Mouse (Mus musculus) left cerebral cortex, postnatal 10 days (tissue): ENCODE measurements around the gene Rbmxl2. TPM values are rescaled to one million over a fixed set of nuclear protein-coding genes. Genes with fewer than 3 reads are reported as not detected.
A peak's percentile ranks its signal among the peaks of the same experiment; 100 is the strongest.

Experiments
- DNase-seq, 2 experiments: peaks; one replicate each; pipeline ENCODE4 v3.0.0; 2021 to 2022; ENCODE audit warnings: low spot score in 2 of 2, mixed read lengths in 1 of 2; ENCODE audit errors: extremely low spot score in 1 of 2
- intact Hi-C: fragments of 180-260 bp; cut with DNase I; formaldehyde crosslinking; loops from one replicate; pipeline ENCODE4 v1.15.1; 2025
- total RNA-seq, 2 experiments: library from RNA; stranded (reverse); gene quantifications; 2 replicates each; pipeline ENCODE4 v1.2.3; 2021

Gene Rbmxl2
- total RNA-seq, result not detected

GRCm38 (mm10) chr7:107209204-107209860, at the start of gene Rbmxl2:
TSS of gene Rbmxl2 (plus strand) at chr7:107209445.
- peak in 1 of 2 experiments; percentile 24 for DNase-seq
- intact Hi-C loops, result no loop called here

- no peak for DNase-seq
- intact Hi-C loops, result no loop called here
These were observed 42.6 kb upstream of the Rbmxl2 start, which contains the start of gene Nlrp14 for GRCm38 (mm10) chr7:107166690-107167089. TSS of gene Nlrp14 (plus strand) at chr7:107166990.

GRCm38 (mm10) chr7:107180406-107180805, 28.8 kb upstream of the Rbmxl2 start:
- DNase-seq, result no peak
- intact Hi-C loops, result no loop called here

- no peak for DNase-seq
- intact Hi-C loops, result no loop called here
These were observed 7.4 kb upstream of the Rbmxl2 start for GRCm38 (mm10) chr7:107201817-107202216.

GRCm38 (mm10) chr7:107207843-107208242, 1.4 kb upstream of the Rbmxl2 start:
- DNase-seq, result no peak
- intact Hi-C loops, result no loop called here

- intact Hi-C loops, result loop anchor here (10.0 kb wide), 1 partner anchor 535 kb away; no protein-coding TSS in a partner anchor
- DNase-seq, result peak in 1 of 2 experiments; percentile 27
These were observed 906 bp downstream of the Rbmxl2 start for GRCm38 (mm10) chr7:107210126-107210576.

- no peak for DNase-seq
- intact Hi-C loops, result loop anchor here (10.0 kb wide), 1 partner anchor 529 kb away; no protein-coding TSS in a partner anchor
These were observed 6.5 kb downstream of the Rbmxl2 start for GRCm38 (mm10) chr7:107215723-107216122.

GRCm38 (mm10) chr7:107216845-107217244, 7.6 kb downstream of the Rbmxl2 start:
- intact Hi-C loops, result loop anchor here (10.0 kb wide), 1 partner anchor 528 kb away; no protein-coding TSS in a partner anchor
- DNase-seq, result no peak

- intact Hi-C loops, result loop anchor here (5.0 to 10.0 kb wide), 2 partner anchors 290 to 398 kb away; no protein-coding TSS in a partner anchor
These were observed 27.6 kb downstream of the Rbmxl2 start for GRCm38 (mm10) chr7:107236854-107237253.

GRCm38 (mm10) chr7:107237498-107237897, 28.3 kb downstream of the Rbmxl2 start:
- DNase-seq, result no peak
- intact Hi-C loops, result loop anchor here (5.0 to 10.0 kb wide), 2 partner anchors 290 to 397 kb away; no protein-coding TSS in a partner anchor

More at GRCm38 (mm10) chr7:107236854-107237253, 27.6 kb downstream of the Rbmxl2 start:
- DNase-seq, result no peak

GRCm38 (mm10) chr7:107241371-107241883, 32.2 kb downstream of the Rbmxl2 start:
- no peak for DNase-seq
- intact Hi-C loops, result no loop called here

- no peak for DNase-seq
- intact Hi-C loops, result loop anchor here (10.0 kb wide), 1 partner anchor 114 kb away; no protein-coding TSS in a partner anchor
These were observed 41.2 kb downstream of the Rbmxl2 start for GRCm38 (mm10) chr7:107250211-107250985.

- intact Hi-C loops, result loop anchor here (10.0 kb wide), 1 partner anchor 111 kb away; no protein-coding TSS in a partner anchor
- no peak for DNase-seq
These were observed 44.1 kb downstream of the Rbmxl2 start for GRCm38 (mm10) chr7:107253355-107253754.

GRCm38 (mm10) chr7:107259936-107260335, 50.7 kb downstream of the Rbmxl2 start:
- DNase-seq, result no peak
- intact Hi-C loops, result loop anchor here (10.0 kb wide), 1 partner anchor 105 kb away; no protein-coding TSS in a partner anchor

Other genes with a start within 250 kb of the Rbmxl2 start
- gene Olfr6, start 245.5 kb upstream of the Rbmxl2 start, total RNA-seq, result not detected
- not detected for gene Olfr711, start 234.0 kb upstream of the Rbmxl2 start, total RNA-seq
- not detected for gene Olfr2, start 203.4 kb upstream of the Rbmxl2 start, total RNA-seq
- gene Olfr713, start 178.3 kb upstream of the Rbmxl2 start, total RNA-seq, result not detected
- gene Olfr714, start 138.5 kb upstream of the Rbmxl2 start, total RNA-seq, result not detected
- not detected for gene Olfr17, start 116.2 kb upstream of the Rbmxl2 start, total RNA-seq
- gene Olfr715b, start 99.1 kb upstream of the Rbmxl2 start, total RNA-seq, result not detected
- not detected for gene Olfr715, start 78.4 kb upstream of the Rbmxl2 start, total RNA-seq
- gene Olfr716, start 71.1 kb upstream of the Rbmxl2 start, total RNA-seq, result not detected
- gene Nlrp14, start 42.5 kb upstream of the Rbmxl2 start, total RNA-seq, result not detected
- gene Syt9, start 161.3 kb downstream of the Rbmxl2 start, total RNA-seq, result 10 to 100 TPM; 14.9 to 15.6 TPM